Mouse (Mus musculus) bone marrow macrophage, adult 2 months (primary cell): ENCODE measurements at regions not wholly inside any gene's neighbourhood (a gene's known extent, or its start where the extent isn't known, plus 50 kb on each side); places are given as distances from the start of the nearest gene placed in this dataset.

Experiments
- CTCF ChIP-seq: IDR thresholded peaks from 2 replicates; pipeline ENCODE4 v1.5.1; 2012; ENCODE audit warnings: low read depth, mild to moderate bottlenecking, low read length, moderate library complexity
- POLR2A ChIP-seq: IDR thresholded peaks from 2 replicates; pipeline ENCODE4 v1.6.1; 2012; ENCODE audit warnings: mild to moderate bottlenecking, low read depth, low read length, borderline replicate concordance

DNA sequence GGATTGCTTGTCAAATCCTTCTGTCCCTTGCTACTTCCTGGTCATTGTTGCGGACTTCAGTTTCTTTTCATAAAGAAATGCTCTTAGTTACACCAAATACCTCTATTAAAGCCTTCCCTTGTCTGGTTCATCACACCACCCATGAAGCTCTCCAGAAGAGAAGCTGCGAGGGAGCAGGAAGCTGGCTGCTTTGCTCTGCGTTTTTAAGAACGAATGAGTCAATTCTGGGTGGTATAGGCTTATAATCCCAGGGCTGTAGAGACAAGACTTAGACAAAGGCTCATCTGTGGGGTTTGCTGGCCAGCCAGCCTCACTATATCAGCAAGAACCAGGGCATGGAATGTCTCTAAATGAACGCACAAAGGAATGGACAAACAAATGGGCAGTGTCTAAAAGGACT, 124.4 kb downstream of the Maf start:
- TF ChIP-seq CTCF: no peak
- no peak for TF ChIP-seq POLR2A
